Mouse (Mus musculus): ENCODE results near the gene 4930455H04Rik. TPM values are rescaled to one million over a fixed set of nuclear protein-coding genes. Genes with fewer than 3 reads are reported as not detected.

The 4930455H04Rik gene
- polyA plus RNA-seq, 1 experiment = not detected

GRCm38 (mm10) chr3:116953366-116953765 is 14.7 kb upstream of the 4930455H04Rik start:
- Histone ChIP-seq H3K4me1 (ENCODE audit: control insufficient read depth, insufficient read depth, low read length) (no peaks in the 10 kb centered on the region), H3K36me3 (ENCODE audit: control insufficient read depth, insufficient read depth, low read length) (no peaks in the 10 kb centered on the region), H3K4me3 (ENCODE audit: insufficient read depth, low read depth, low read length) (no peak overlapping the region), H3K27ac (ENCODE audit: insufficient read depth, low read depth, low read length) (no peak overlapping the region), H3K27me3 (replicated peaks; ENCODE audit: control insufficient read depth, insufficient read depth, low read length) (no peaks in the 10 kb centered on the region)
- no peak for DNase-seq
- 82% methylated on average over 6 of the region's 6 CpGs for WGBS
- no peak for TF ChIP-seq POLR2A (IDR thresholded peaks at IDR 0.05; ENCODE audit: low read depth, low read length)
- TF ChIP-seq CTCF (conservative IDR thresholded peaks at IDR 0.05; ENCODE audit: insufficient read depth, insufficient read length, low read depth, low read length) = no peak

- no peaks in the 10 kb centered on the region for H3K4me1 ChIP-seq (ENCODE audit: control insufficient read depth, insufficient read depth, low read length)
- no peak overlapping the region for H3K4me3 ChIP-seq (ENCODE audit: insufficient read depth, low read depth, low read length)
- no peaks in the 10 kb centered on the region for H3K27me3 ChIP-seq (replicated peaks; ENCODE audit: control insufficient read depth, insufficient read depth, low read length)
- TF ChIP-seq POLR2A (IDR thresholded peaks at IDR 0.05; ENCODE audit: low read depth, low read length) = no peak
- no peak for TF ChIP-seq CTCF (conservative IDR thresholded peaks at IDR 0.05; ENCODE audit: insufficient read depth, insufficient read length, low read depth, low read length)
- H3K36me3 ChIP-seq (ENCODE audit: control insufficient read depth, insufficient read depth, low read length) = no peaks in the 10 kb centered on the region
- H3K27ac ChIP-seq (ENCODE audit: insufficient read depth, low read depth, low read length) = no peak overlapping the region
- DNase-seq = no peak
- WGBS = 76% methylated on average over 6 of the region's 6 CpGs
Observed at GRCm38 (mm10) chr3:116955061-116955460, 13.0 kb upstream of the 4930455H04Rik start.

GRCm38 (mm10) chr3:116960414-116960813 is 7.7 kb upstream of the 4930455H04Rik start:
- TF ChIP-seq POLR2A (IDR thresholded peaks at IDR 0.05; ENCODE audit: low read depth, low read length) (no peak), CTCF (conservative IDR thresholded peaks at IDR 0.05; ENCODE audit: insufficient read depth, insufficient read length, low read depth, low read length) (no peak)
- no peak for DNase-seq
- no peak overlapping the region for H3K27ac ChIP-seq (ENCODE audit: insufficient read depth, low read depth, low read length)
- no peaks in the 10 kb centered on the region for H3K4me1 ChIP-seq (ENCODE audit: control insufficient read depth, insufficient read depth, low read length)
- no peaks in the 10 kb centered on the region for H3K27me3 ChIP-seq (replicated peaks; ENCODE audit: control insufficient read depth, insufficient read depth, low read length)
- H3K36me3 ChIP-seq (ENCODE audit: control insufficient read depth, insufficient read depth, low read length) = no peaks in the 10 kb centered on the region
- WGBS = 79% methylated on average over 2 of the region's 2 CpGs
- H3K4me3 ChIP-seq (ENCODE audit: insufficient read depth, low read depth, low read length) = no peak overlapping the region

GRCm38 (mm10) chr3:116961354-116962142 is 6.5 kb upstream of the 4930455H04Rik start:
- H3K4me1 ChIP-seq (ENCODE audit: control insufficient read depth, insufficient read depth, low read length) = no peaks in the 10 kb centered on the region
- 78% methylated on average over 15 of the region's 15 CpGs for WGBS
- DNase-seq = no peak
- no peaks in the 10 kb centered on the region for H3K36me3 ChIP-seq (ENCODE audit: control insufficient read depth, insufficient read depth, low read length)
- H3K27me3 ChIP-seq (replicated peaks; ENCODE audit: control insufficient read depth, insufficient read depth, low read length) = no peaks in the 10 kb centered on the region
- no peak overlapping the region for H3K27ac ChIP-seq (ENCODE audit: insufficient read depth, low read depth, low read length)
- TF ChIP-seq CTCF (conservative IDR thresholded peaks at IDR 0.05; ENCODE audit: insufficient read depth, insufficient read length, low read depth, low read length) (no peak), POLR2A (IDR thresholded peaks at IDR 0.05; ENCODE audit: low read depth, low read length) (no peak)
- H3K4me3 ChIP-seq (ENCODE audit: insufficient read depth, low read depth, low read length) = no peak overlapping the region

GRCm38 (mm10) chr3:116963213-116963612 is 4.9 kb upstream of the 4930455H04Rik start:
- 56% methylated on average over 4 of the region's 4 CpGs for WGBS
- no peaks in the 10 kb centered on the region for H3K36me3 ChIP-seq (ENCODE audit: control insufficient read depth, insufficient read depth, low read length)
- no peak overlapping the region for H3K4me3 ChIP-seq (ENCODE audit: insufficient read depth, low read depth, low read length)
- H3K27ac ChIP-seq (ENCODE audit: insufficient read depth, low read depth, low read length) = no peak overlapping the region
- no peaks in the 10 kb centered on the region for H3K27me3 ChIP-seq (replicated peaks; ENCODE audit: control insufficient read depth, insufficient read depth, low read length)
- DNase-seq = no peak
- H3K4me1 ChIP-seq (ENCODE audit: control insufficient read depth, insufficient read depth, low read length) = no peaks in the 10 kb centered on the region
- no peak for TF ChIP-seq POLR2A (IDR thresholded peaks at IDR 0.05; ENCODE audit: low read depth, low read length)
- no peak for TF ChIP-seq CTCF (conservative IDR thresholded peaks at IDR 0.05; ENCODE audit: insufficient read depth, insufficient read length, low read depth, low read length)

DNA sequence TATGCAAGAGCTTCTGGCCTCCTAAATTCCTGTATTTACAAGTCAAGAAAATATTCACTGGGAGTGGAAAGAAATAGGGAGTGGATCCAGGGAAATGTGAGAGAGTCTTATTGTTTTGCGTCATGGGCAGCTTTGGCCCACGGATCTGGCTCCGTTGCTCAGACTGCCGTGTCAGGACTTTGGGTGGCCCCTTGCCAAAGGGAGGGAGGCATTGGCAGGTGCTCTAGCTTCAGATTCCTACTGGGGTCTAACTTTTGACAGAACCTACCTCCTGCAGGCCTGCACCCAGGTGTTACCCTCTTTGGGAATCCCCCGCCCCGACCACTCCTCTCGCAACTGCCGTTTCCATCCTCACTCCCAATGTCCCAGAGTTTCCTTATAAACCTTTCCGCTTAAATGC is 3.6 kb upstream of the 4930455H04Rik start:
- Histone ChIP-seq H3K4me1 (ENCODE audit: control insufficient read depth, insufficient read depth, low read length) (no peaks in the 10 kb centered on the region), H3K27ac (ENCODE audit: insufficient read depth, low read depth, low read length) (no peak overlapping the region), H3K27me3 (replicated peaks; ENCODE audit: control insufficient read depth, insufficient read depth, low read length) (no peaks in the 10 kb centered on the region), H3K4me3 (ENCODE audit: insufficient read depth, low read depth, low read length) (no peak overlapping the region), H3K36me3 (ENCODE audit: control insufficient read depth, insufficient read depth, low read length) (no peaks in the 10 kb centered on the region)
- 86% methylated on average over 9 of the region's 9 CpGs for WGBS
- TF ChIP-seq CTCF (conservative IDR thresholded peaks at IDR 0.05; ENCODE audit: insufficient read depth, insufficient read length, low read depth, low read length) = no peak
- TF ChIP-seq POLR2A (IDR thresholded peaks at IDR 0.05; ENCODE audit: low read depth, low read length) = no peak
- DNase-seq = peak; percentile 43

DNA sequence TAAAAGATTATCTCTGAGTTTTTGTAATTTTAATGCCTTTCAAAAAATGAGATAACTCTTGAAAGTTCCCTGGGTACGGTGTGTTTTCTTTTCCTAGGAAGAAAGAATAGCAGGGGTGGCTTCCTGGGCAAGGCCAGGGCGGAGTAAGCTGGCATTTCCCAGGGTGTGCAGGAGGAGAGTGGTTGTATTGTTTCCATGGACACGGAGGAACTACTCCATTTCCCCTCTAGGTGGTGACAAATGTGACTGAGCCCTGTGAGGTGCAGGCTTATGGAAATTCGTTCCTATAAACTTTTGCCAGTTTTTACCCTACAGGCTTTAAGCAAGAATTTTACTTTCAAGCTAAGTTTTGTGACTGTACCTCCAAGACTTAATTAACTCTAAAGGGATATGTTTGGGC is 1.8 kb upstream of the 4930455H04Rik start:
- Histone ChIP-seq H3K27me3 (replicated peaks; ENCODE audit: control insufficient read depth, insufficient read depth, low read length) (no peaks in the 10 kb centered on the region), H3K36me3 (ENCODE audit: control insufficient read depth, insufficient read depth, low read length) (no peaks in the 10 kb centered on the region), H3K4me1 (ENCODE audit: control insufficient read depth, insufficient read depth, low read length) (no peaks in the 10 kb centered on the region), H3K4me3 (ENCODE audit: insufficient read depth, low read depth, low read length) (no peak overlapping the region), H3K27ac (ENCODE audit: insufficient read depth, low read depth, low read length) (no peak overlapping the region)
- peak; percentile 71 for DNase-seq
- WGBS = 28% methylated on average over 4 of the region's 4 CpGs
- TF ChIP-seq POLR2A (IDR thresholded peaks at IDR 0.05; ENCODE audit: low read depth, low read length) (no peak), CTCF (conservative IDR thresholded peaks at IDR 0.05; ENCODE audit: insufficient read depth, insufficient read length, low read depth, low read length) (peak; percentile 54)
